Mouse (Mus musculus) cortical plate, adult 2 months (tissue): ENCODE measurements around the gene Fam189a1.

Experiments used
- CTCF ChIP-seq: fragments of 200-500 bp; IDR thresholded peaks from 2 replicates; pipeline ENCODE4 v1.5.1; 2011; ENCODE audit warnings: mild to moderate bottlenecking, control low read depth, low read length; ENCODE audit not compliant: insufficient read depth; ENCODE audit errors: extremely low read depth
- POLR2A ChIP-seq: fragments of 200-500 bp; IDR thresholded peaks from 2 replicates; pipeline ENCODE4 v1.6.1; 2011; ENCODE audit warnings: mild to moderate bottlenecking, low read length, control low read depth; ENCODE audit not compliant: insufficient read depth; ENCODE audit errors: extremely low read depth

DNA sequence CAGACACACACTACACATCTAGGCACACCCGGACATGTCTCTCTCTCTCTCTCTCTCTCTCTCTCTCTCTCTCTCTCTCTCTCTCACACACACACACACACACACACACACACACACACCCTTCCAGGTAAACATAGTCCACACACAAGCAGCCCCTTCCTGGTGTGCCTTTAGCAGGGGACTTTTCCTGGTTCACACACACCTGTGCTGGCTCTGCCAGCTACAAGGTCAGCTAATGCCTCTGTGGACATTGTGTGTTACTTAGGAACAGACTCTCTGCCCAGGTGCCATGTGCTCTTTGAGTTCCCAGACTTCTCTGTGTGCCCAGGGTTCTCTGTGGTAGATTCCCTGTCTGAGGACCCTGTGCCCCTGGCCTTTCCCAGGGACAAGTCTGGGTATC, 206.9 kb downstream of the Fam189a1 start:
- no peak for TF ChIP-seq CTCF
- TF ChIP-seq POLR2A, result no peak
